Comparison of ENCODE assay signal across 10 mouse cellular contexts in genomic region chr9:25513050-25513449, GRCm38 (mm10). TPM values are rescaled to one million over a fixed set of nuclear protein-coding genes. Genes with fewer than 3 reads are reported as not detected.
A peak's percentile ranks its signal among the peaks of the same experiment; 100 is the strongest.
DNase-seq lines count a peak whose midpoint lies in the region; ATAC-seq and TF ChIP-seq lines count a peak whose summit lies in the region.
"Had no signal": no experiment of that assay in that cellular context is flagged by ENCODE, and none has a peak within 500 bp of the region (broad histone marks: within the 10 kb centered on the region; RNA-seq: fewer than 3 reads in every experiment).

No protein-coding gene starts in this region.

- no peaks in the 10 kb centered on the region for H3K36me3 ChIP-seq in heart, embryonic 16.5 days (ENCODE audit: control insufficient read depth, insufficient read depth)
- no peaks in the 10 kb centered on the region for H3K36me3 ChIP-seq in lung, embryonic 14.5 days (ENCODE audit: insufficient read depth)
- H3K36me3 ChIP-seq: lung, embryonic 15.5 days; neural tube, embryonic 13.5 days had no signal

- H3K4me2 ChIP-seq in heart, embryonic 16.5 days (ENCODE audit: low read depth, low read length), result no peak overlapping the region
- no peak overlapping the region for H3K4me2 ChIP-seq in lung, embryonic 14.5 days
- H3K4me2 ChIP-seq: lung, embryonic 15.5 days; neural tube, embryonic 13.5 days had no signal

- no peak for ATAC-seq in heart, embryonic 16.5 days (replicated peaks; ENCODE audit: extremely low read depth, insufficient read depth, low FRiP score)
- peak; percentile 22; the same call in 1 of the 2 replicates for ATAC-seq in lung, embryonic 14.5 days (ENCODE audit: insufficient read depth)

- no peak for DNase-seq in heart, postnatal 36 days
- DNase-seq in NIH3T3 (ENCODE audit: low read depth), result peak; percentile 3
- DNase-seq in cerebellum, adult 18-20 months, result peak; percentile 59 to 62
- DNase-seq in lung, embryonic 14.5 days, result peak; percentile 83
- no peak for DNase-seq in spleen, adult 18-20 months
- no peak for DNase-seq in layer of hippocampus, adult 9-10 months (ENCODE audit: low spot score)
- DNase-seq: gastrocnemius, postnatal 14 days had no signal

- no peak overlapping the region for H3K4me3 ChIP-seq in heart, embryonic 16.5 days (ENCODE audit: low read length)
- H3K4me3 ChIP-seq in lung, embryonic 14.5 days (ENCODE audit: low read depth, low read length), result no peak overlapping the region
- H3K4me3 ChIP-seq: lung, embryonic 15.5 days; neural tube, embryonic 13.5 days had no signal

- H3K9ac ChIP-seq in heart, embryonic 16.5 days (ENCODE audit: low read length), result 0 out of 2 replicates have a peak overlapping the region, but pooled peaks have one; percentile 9
- no peak overlapping the region for H3K9ac ChIP-seq in lung, embryonic 14.5 days
- H3K9ac ChIP-seq: lung, embryonic 15.5 days; neural tube, embryonic 13.5 days had no signal

- H3K27me3 ChIP-seq in heart, embryonic 16.5 days (ENCODE audit: control insufficient read depth, insufficient read depth, low read length), result no peaks in the 10 kb centered on the region
- H3K27me3 ChIP-seq in lung, embryonic 14.5 days (ENCODE audit: insufficient read depth, low read length), result no peaks in the 10 kb centered on the region
- H3K27me3 ChIP-seq: lung, embryonic 15.5 days; neural tube, embryonic 13.5 days had no signal

- peaks cover 65% of the 10 kb centered on the region for H3K4me1 ChIP-seq in heart, embryonic 16.5 days (ENCODE audit: control insufficient read depth, insufficient read depth, low read length)
- peaks cover 4% of the 10 kb centered on the region; the same call in 1 of the 2 replicates for H3K4me1 ChIP-seq in lung, embryonic 14.5 days (ENCODE audit: insufficient read depth)

- no peak for TF ChIP-seq CTCF in lung, embryonic 14.5 days (IDR thresholded peaks at IDR 0.05; ENCODE audit: low read depth)

- 39% methylated on average over 2 of the region's 2 CpGs for WGBS in heart, embryonic 16.5 days
- WGBS in lung, embryonic 14.5 days, result 60% methylated on average over 2 of the region's 2 CpGs

- no peaks in the 10 kb centered on the region for H3K9me3 ChIP-seq in heart, embryonic 16.5 days (replicated peaks; ENCODE audit: control insufficient read depth, low read length)
- H3K9me3 ChIP-seq in lung, embryonic 14.5 days (ENCODE audit: low read depth, low read length), result no peaks in the 10 kb centered on the region
- H3K9me3 ChIP-seq: lung, embryonic 15.5 days; neural tube, embryonic 13.5 days had no signal

- intact Hi-C loops in heart, postnatal 36 days (cut with DNase I), result no loop called here

- peak overlapping the region; percentile 33 for H3K27ac ChIP-seq in heart, embryonic 16.5 days (ENCODE audit: low read length)
- no peak overlapping the region for H3K27ac ChIP-seq in lung, embryonic 14.5 days (ENCODE audit: low read depth)
- H3K27ac ChIP-seq: lung, embryonic 15.5 days; neural tube, embryonic 13.5 days had no signal

RNA-seq across cellular contexts. Expression of gene Eepd1, which starts 31.7 kb away (rescaled TPM):
- polyA plus RNA-seq in heart, embryonic 16.5 days (2015; fragmentation: Nextera tagmentation; extraction: Ambion mirVana), result 19.1 and 22.9 TPM in 2 replicates
- total RNA-seq in heart, postnatal 36 days (2021), result 10 to 100 TPM; 16.2 to 21.0 TPM
- 8.4 and 9.4 TPM in 2 replicates for polyA plus RNA-seq in lung, embryonic 14.5 days (2014; fragmentation: Nextera tagmentation; extraction: Ambion mirVana)

Comparison
In these comparisons a context has a peak if more than half of its experiments do, and no peak if none do; other contexts are left out.
1. DNase-seq: peak in NIH3T3 (single experiment), cerebellum, adult 18-20 months (2 of 2) and lung, embryonic 14.5 days (single experiment); none in heart, postnatal 36 days (0 of 2), spleen, adult 18-20 months (0 of 2) and layer of hippocampus, adult 9-10 months (single experiment).